Comparison of ENCODE assay signal across 29 mouse cellular contexts in the genomic region with DNA sequence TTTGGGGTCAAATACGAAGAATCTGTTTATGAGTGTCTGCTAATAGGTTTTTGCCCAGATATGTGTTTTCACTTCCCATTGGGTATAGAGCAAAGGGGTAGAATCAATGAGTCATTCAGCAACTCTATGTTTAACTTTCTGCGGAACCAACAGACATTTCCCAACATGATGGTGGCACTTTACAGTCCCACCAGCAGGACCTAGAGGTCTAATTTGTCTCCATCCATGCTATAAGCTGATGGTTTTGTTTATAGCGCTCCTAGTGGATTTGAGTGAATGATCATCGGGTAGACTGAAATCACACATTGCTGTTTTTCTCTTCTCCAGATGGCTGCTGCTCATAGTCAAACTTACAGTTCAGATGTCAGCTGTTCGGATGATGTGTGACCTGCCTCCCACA.
A peak's percentile ranks its signal among the peaks of the same experiment; 100 is the strongest.
DNase-seq lines count a peak whose midpoint lies in the region; ATAC-seq and TF ChIP-seq lines count a peak whose summit lies in the region.
"Had no signal": no experiment of that assay in that cellular context is flagged by ENCODE, and none has a peak within 500 bp of the region (broad histone marks: within the 10 kb centered on the region; RNA-seq: fewer than 3 reads in every experiment).

No protein-coding gene starts in this region.

- TF ChIP-seq POLR2A in spleen, adult 2 months (IDR thresholded peaks at IDR 0.05; ENCODE audit: low read depth, low read length), result no peak

- H3K27me3 ChIP-seq in spleen, adult 2 months (ENCODE audit: control insufficient read depth, insufficient read depth, low read length), result no peaks in the 10 kb centered on the region
- H3K27me3 ChIP-seq in splenic B cell, adult 2 months (ENCODE audit: control insufficient read depth, insufficient read depth, low read length, poor library complexity, severe bottlenecking), result no peaks in the 10 kb centered on the region; the same call in 1 of the 2 replicates
- H3K27me3 ChIP-seq: heart, embryonic 13.5 days; hindbrain, embryonic 15.5 days; liver, embryonic 15.5 days; neural tube, embryonic 15.5 days had no signal

- H3K36me3 ChIP-seq in spleen, adult 2 months (ENCODE audit: control insufficient read depth, insufficient read depth, low read length), result no peaks in the 10 kb centered on the region
- no peaks in the 10 kb centered on the region for H3K36me3 ChIP-seq in splenic B cell, adult 2 months (ENCODE audit: control insufficient read depth, insufficient read depth, low read length, poor library complexity, severe bottlenecking)
- H3K36me3 ChIP-seq: heart, embryonic 13.5 days; hindbrain, embryonic 10.5 days; hindbrain, embryonic 15.5 days; liver, embryonic 15.5 days; neural tube, embryonic 15.5 days had no signal

- no peaks in the 10 kb centered on the region for H3K4me1 ChIP-seq in spleen, adult 2 months (ENCODE audit: control insufficient read depth, insufficient read depth, insufficient read length)
- H3K4me1 ChIP-seq: heart, embryonic 13.5 days; hindbrain, embryonic 10.5 days; hindbrain, embryonic 15.5 days; liver, embryonic 15.5 days; neural tube, embryonic 15.5 days had no signal

- 77% methylated on average over 5 of the region's 5 CpGs for WGBS in spleen, adult 2 months

- peak; percentile 41 for TF ChIP-seq CTCF in layer of hippocampus, adult 2 months (conservative IDR thresholded peaks at IDR 0.05)
- TF ChIP-seq CTCF in spleen, adult 2 months (IDR thresholded peaks at IDR 0.05; ENCODE audit: extremely low read depth, insufficient read depth, insufficient read length, insufficient replicate concordance), result no peak

- H3K4me3 ChIP-seq in layer of hippocampus, adult 2 months, result no peak overlapping the region
- H3K4me3 ChIP-seq in spleen, adult 2 months (ENCODE audit: extremely low read depth, insufficient read depth, insufficient read length), result no peak overlapping the region
- H3K4me3 ChIP-seq: heart, embryonic 13.5 days; hindbrain, embryonic 10.5 days; hindbrain, embryonic 15.5 days; liver, embryonic 15.5 days; neural tube, embryonic 15.5 days had no signal

- no peak overlapping the region for H3K27ac ChIP-seq in layer of hippocampus, adult 2 months
- peak overlapping the region; percentile 35; the same call in 1 of the 2 replicates for H3K27ac ChIP-seq in spleen, adult 2 months (ENCODE audit: insufficient read depth, low read length)
- H3K27ac ChIP-seq: heart, embryonic 13.5 days; hindbrain, embryonic 10.5 days; hindbrain, embryonic 15.5 days; liver, embryonic 15.5 days; neural tube, embryonic 15.5 days had no signal

- no peak for DNase-seq in layer of hippocampus, adult 2 months (ENCODE audit: low spot score in 2 of 2)
- DNase-seq in layer of hippocampus, adult 11-12 months (ENCODE audit: low spot score), result no peak
- peak in 1 of 2 experiments; percentile 11 for DNase-seq in spleen, adult 2 months (ENCODE audit: low read depth in 1 of 2, low spot score in 2 of 2)
- DNase-seq in spleen, postnatal 10 days (ENCODE audit: low spot score in 2 of 2), result no peak
- peak; percentile 46 for DNase-seq in splenic B cell, adult 2 months (ENCODE audit: low read depth, low spot score)
- DNase-seq in left cerebral cortex, adult 9 months (ENCODE audit: low spot score in 2 of 2), result no peak
- DNase-seq in cerebellum, postnatal 25 days, result no peak
- DNase-seq: adrenal gland, postnatal 10 days; cerebellum, adult 11 months; cerebellum, adult 9-11 months; gastrocnemius, postnatal 36 days; heart, postnatal 10 days; kidney, adult 11 months; kidney, postnatal 25 days; lung, postnatal 4 days; midbrain, embryonic 14.5 days; right cerebral cortex, postnatal 25 days; spleen, adult 18-20 months; thymus, postnatal 4 days had no signal

- 0 out of 2 replicates have a peak, but pooled peaks have one; percentile 15 for ATAC-seq in common myeloid progenitor, adult 5-6 weeks (replicated peaks; ENCODE audit: low read depth, poor library complexity, severe bottlenecking)
- ATAC-seq: CD4-positive, CD25-positive, alpha-beta regulatory T cell, adult 4 months; forebrain, embryonic 14.5 days; inflammation-experienced regulatory T-cells, adult 6 months; lung, postnatal 0 days had no signal
